Mouse (Mus musculus): ENCODE results near the gene Taf10.

DNA sequence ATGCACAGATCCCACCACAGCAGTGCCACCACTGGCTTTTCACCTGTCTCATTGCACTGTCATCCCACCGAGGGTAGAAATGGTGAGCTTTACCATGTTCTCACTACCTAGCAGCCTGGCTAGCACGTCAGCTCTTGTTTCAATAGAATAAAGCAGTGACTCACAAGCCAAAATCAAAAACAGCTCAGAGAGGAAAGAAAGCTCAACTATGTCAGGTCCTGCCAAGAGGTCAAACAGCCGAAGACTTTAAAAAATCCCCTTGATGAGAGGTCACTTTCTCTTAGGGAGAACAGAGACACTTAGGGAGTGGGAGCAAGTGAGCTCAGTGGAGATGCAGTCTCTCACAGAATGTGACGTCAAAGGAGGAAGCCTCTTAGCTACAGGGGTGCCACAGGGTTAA is 39.7 kb upstream of the Taf10 start:
- no peak for TF ChIP-seq CTCF (IDR thresholded peaks at IDR 0.05)
- no peak for TF ChIP-seq EP300 (IDR thresholded peaks at IDR 0.05)
